Mouse (Mus musculus): ENCODE results near the gene Mmab. TPM values are rescaled to one million over a fixed set of nuclear protein-coding genes. Genes with fewer than 3 reads are reported as not detected.

Gene Mmab
- polyA plus RNA-seq, 1 experiment, result 36.7 TPM

GRCm38 (mm10) chr5:114412361-114412998, 31.4 kb downstream of the Mmab start:
- H3K27ac ChIP-seq (replicated peaks; ENCODE audit: low read depth, low read length), result no peak overlapping the region
- no peaks in the 10 kb centered on the region for H3K4me1 ChIP-seq (ENCODE audit: control insufficient read depth, insufficient read depth, insufficient read length, low read length)
- no peak overlapping the region for H3K4me3 ChIP-seq (ENCODE audit: insufficient read depth, low read depth, low read length)

GRCm38 (mm10) chr5:114410429-114410828, 33.4 kb downstream of the Mmab start:
- Histone ChIP-seq H3K4me1 (ENCODE audit: control insufficient read depth, insufficient read depth, insufficient read length, low read length) (no peaks in the 10 kb centered on the region), H3K27ac (replicated peaks; ENCODE audit: low read depth, low read length) (no peak overlapping the region), H3K4me3 (ENCODE audit: insufficient read depth, low read depth, low read length) (no peak overlapping the region)

- Histone ChIP-seq H3K4me1 (ENCODE audit: control insufficient read depth, insufficient read depth, insufficient read length, low read length) (no peaks in the 10 kb centered on the region), H3K27ac (replicated peaks; ENCODE audit: low read depth, low read length) (no peak overlapping the region), H3K4me3 (ENCODE audit: insufficient read depth, low read depth, low read length) (no peak overlapping the region)
Measured at GRCm38 (mm10) chr5:114408846-114409245, 35.0 kb downstream of the Mmab start.

- H3K4me1 ChIP-seq (ENCODE audit: control insufficient read depth, insufficient read depth, insufficient read length, low read length), result no peaks in the 10 kb centered on the region
- no peak overlapping the region for H3K27ac ChIP-seq (replicated peaks; ENCODE audit: low read depth, low read length)
- H3K4me3 ChIP-seq (ENCODE audit: insufficient read depth, low read depth, low read length), result no peak overlapping the region
Measured at GRCm38 (mm10) chr5:114407810-114408209, 36.0 kb downstream of the Mmab start.

- H3K4me3 ChIP-seq (ENCODE audit: insufficient read depth, low read depth, low read length), result no peak overlapping the region
- no peak overlapping the region for H3K27ac ChIP-seq (replicated peaks; ENCODE audit: low read depth, low read length)
- no peaks in the 10 kb centered on the region for H3K4me1 ChIP-seq (ENCODE audit: control insufficient read depth, insufficient read depth, insufficient read length, low read length)
Measured at GRCm38 (mm10) chr5:114407269-114407668, 36.6 kb downstream of the Mmab start.

GRCm38 (mm10) chr5:114406592-114406991, 37.3 kb downstream of the Mmab start:
- H3K4me1 ChIP-seq (ENCODE audit: control insufficient read depth, insufficient read depth, insufficient read length, low read length), result no peaks in the 10 kb centered on the region
- H3K4me3 ChIP-seq (ENCODE audit: insufficient read depth, low read depth, low read length), result no peak overlapping the region
- no peak overlapping the region for H3K27ac ChIP-seq (replicated peaks; ENCODE audit: low read depth, low read length)

GRCm38 (mm10) chr5:114393169-114393568, 50.7 kb downstream of the Mmab start:
- no peak overlapping the region for H3K27ac ChIP-seq (replicated peaks; ENCODE audit: low read depth, low read length)
- H3K4me3 ChIP-seq (ENCODE audit: insufficient read depth, low read depth, low read length), result no peak overlapping the region
- H3K4me1 ChIP-seq (ENCODE audit: control insufficient read depth, insufficient read depth, insufficient read length, low read length), result no peaks in the 10 kb centered on the region

- Histone ChIP-seq H3K4me1 (ENCODE audit: control insufficient read depth, insufficient read depth, insufficient read length, low read length) (peaks cover 4% of the 10 kb centered on the region; the same call in 1 of the 2 replicates), H3K4me3 (ENCODE audit: insufficient read depth, low read depth, low read length) (no peak overlapping the region), H3K27ac (replicated peaks; ENCODE audit: low read depth, low read length) (no peak overlapping the region)
Measured at GRCm38 (mm10) chr5:114384448-114384847, 59.4 kb downstream of the Mmab start.

GRCm38 (mm10) chr5:114383184-114383904, 60.5 kb downstream of the Mmab start:
- H3K27ac ChIP-seq (replicated peaks; ENCODE audit: low read depth, low read length), result no peak overlapping the region
- no peak overlapping the region for H3K4me3 ChIP-seq (ENCODE audit: insufficient read depth, low read depth, low read length)
- peaks cover 4% of the 10 kb centered on the region; the same call in 1 of the 2 replicates for H3K4me1 ChIP-seq (ENCODE audit: control insufficient read depth, insufficient read depth, insufficient read length, low read length)

Other genes starting within 250 kb of the Mmab start
- gene Foxn4, start 170.3 kb downstream of the Mmab start, polyA plus RNA-seq (2012; ENCODE audit: insufficient read depth, insufficient read length, missing spikeins), result not detected in 2 replicates
- not detected in 2 replicates for gene Myo1h, start 154.9 kb downstream of the Mmab start, polyA plus RNA-seq (2012; ENCODE audit: insufficient read depth, insufficient read length, missing spikeins)
- gene Kctd10, start 63.6 kb downstream of the Mmab start, polyA plus RNA-seq (2012; ENCODE audit: insufficient read depth, insufficient read length, missing spikeins), result 21.5 and 25.5 TPM in 2 replicates
- 47.6 and 51.4 TPM in 2 replicates for gene Ube3b, start 63.5 kb downstream of the Mmab start, polyA plus RNA-seq (2012; ENCODE audit: insufficient read depth, insufficient read length, missing spikeins)
- gene Mvk, start 209 bp upstream of the Mmab start, polyA plus RNA-seq (2012; ENCODE audit: insufficient read depth, insufficient read length, missing spikeins), result 23.0 and 23.4 TPM in 2 replicates
- 1.8 and 2.7 TPM in 2 replicates for gene Fam222a, start 124.0 kb upstream of the Mmab start, polyA plus RNA-seq (2012; ENCODE audit: insufficient read depth, insufficient read length, missing spikeins)
- gene Trpv4, start 214.4 kb upstream of the Mmab start, polyA plus RNA-seq (2012; ENCODE audit: insufficient read depth, insufficient read length, missing spikeins), result 0.83 and 1.2 TPM in 2 replicates
- 29.8 and 31.9 TPM in 2 replicates for gene Gltp, start 246.9 kb upstream of the Mmab start, polyA plus RNA-seq (2012; ENCODE audit: insufficient read depth, insufficient read length, missing spikeins)

Data from brown adipose tissue, adult 24 weeks (tissue).